Mouse (Mus musculus): Measurements from ENCODE around the gene Grm4. TPM values are rescaled to one million over a fixed set of nuclear protein-coding genes. Genes with fewer than 3 reads are reported as not detected.
A peak's percentile ranks its signal among the peaks of the same experiment; 100 is the strongest.

The Grm4 gene
- polyA plus RNA-seq, 1 experiment from 2014 or later = not detected

- no peaks in the 10 kb centered on the region for H3K27me3 ChIP-seq (ENCODE audit: control insufficient read depth, insufficient read depth, low read length)
- no peak overlapping the region for H3K4me2 ChIP-seq (ENCODE audit: low read length)
- no peak for ATAC-seq (ENCODE audit: insufficient number of reproducible peaks, insufficient read depth, low FRiP score, low read depth)
- peaks cover 11% of the 10 kb centered on the region for H3K36me3 ChIP-seq (ENCODE audit: control insufficient read depth, insufficient read depth, low read length)
- no peak overlapping the region for H3K27ac ChIP-seq (replicated peaks in 1 of 2; ENCODE audit: control insufficient read depth in 1 of 2, insufficient read depth in 1 of 2, low read depth in 2 of 2, low read length in 2 of 2)
- H3K9me3 ChIP-seq (ENCODE audit: control insufficient read depth, low read length) = no peaks in the 10 kb centered on the region
- H3K4me1 ChIP-seq (ENCODE audit: control insufficient read depth in 2 of 2, insufficient read depth in 2 of 2, low read length in 2 of 2) = peaks cover 20 to 33% of the 10 kb centered on the region in 2 experiments
- no peak overlapping the region for H3K4me3 ChIP-seq (ENCODE audit: control insufficient read depth in 1 of 2, insufficient read depth in 1 of 2, low read depth in 1 of 2, low read length in 2 of 2)
- H3K9ac ChIP-seq (ENCODE audit: low read length) = no peak overlapping the region
- 86% methylated on average over 13 of the region's 13 CpGs for WGBS
These were observed 39.8 kb upstream of the Grm4 start for GRCm38 (mm10) chr17:27560926-27561480.

- no peak overlapping the region for H3K9ac ChIP-seq (ENCODE audit: low read length)
- H3K36me3 ChIP-seq (ENCODE audit: control insufficient read depth, insufficient read depth, low read length) = peaks cover 11% of the 10 kb centered on the region
- H3K27ac ChIP-seq (replicated peaks in 1 of 2; ENCODE audit: control insufficient read depth in 1 of 2, insufficient read depth in 1 of 2, low read depth in 2 of 2, low read length in 2 of 2) = no peak overlapping the region
- H3K4me3 ChIP-seq (ENCODE audit: control insufficient read depth in 1 of 2, insufficient read depth in 1 of 2, low read depth in 1 of 2, low read length in 2 of 2) = no peak overlapping the region
- ATAC-seq (ENCODE audit: insufficient number of reproducible peaks, insufficient read depth, low FRiP score, low read depth) = no peak
- no peaks in the 10 kb centered on the region for H3K27me3 ChIP-seq (ENCODE audit: control insufficient read depth, insufficient read depth, low read length)
- 74% methylated on average over 11 of the region's 12 CpGs for WGBS
- H3K9me3 ChIP-seq (ENCODE audit: control insufficient read depth, low read length) = no peaks in the 10 kb centered on the region
- no peak overlapping the region for H3K4me2 ChIP-seq (ENCODE audit: low read length)
- H3K4me1 ChIP-seq (ENCODE audit: control insufficient read depth in 2 of 2, insufficient read depth in 2 of 2, low read length in 2 of 2) = peaks cover 25 to 34% of the 10 kb centered on the region in 2 experiments
These were observed 38.4 kb upstream of the Grm4 start for GRCm38 (mm10) chr17:27559596-27559995.

- peak overlapping the region; percentile 93 for H3K4me2 ChIP-seq (ENCODE audit: low read length)
- WGBS = 27% methylated on average over 5 of the region's 5 CpGs
- H3K4me1 ChIP-seq (ENCODE audit: control insufficient read depth in 2 of 2, insufficient read depth in 2 of 2, low read length in 2 of 2) = peaks cover 31 to 33% of the 10 kb centered on the region in 2 experiments
- H3K4me3 ChIP-seq (ENCODE audit: control insufficient read depth in 1 of 2, insufficient read depth in 1 of 2, low read depth in 1 of 2, low read length in 2 of 2) = no peak overlapping the region
- H3K9ac ChIP-seq (ENCODE audit: low read length) = no peak overlapping the region; the same call in 1 of the 2 replicates
- H3K27ac ChIP-seq (replicated peaks in 1 of 2; ENCODE audit: control insufficient read depth in 1 of 2, insufficient read depth in 1 of 2, low read depth in 2 of 2, low read length in 2 of 2) = no peak overlapping the region
- no peaks in the 10 kb centered on the region for H3K9me3 ChIP-seq (ENCODE audit: control insufficient read depth, low read length)
- no peak for ATAC-seq (ENCODE audit: insufficient number of reproducible peaks, insufficient read depth, low FRiP score, low read depth)
- H3K36me3 ChIP-seq (ENCODE audit: control insufficient read depth, insufficient read depth, low read length) = peaks cover 11% of the 10 kb centered on the region
- no peaks in the 10 kb centered on the region for H3K27me3 ChIP-seq (ENCODE audit: control insufficient read depth, insufficient read depth, low read length)
These were observed 37.6 kb upstream of the Grm4 start for GRCm38 (mm10) chr17:27558845-27559244.

- Histone ChIP-seq H3K9ac (ENCODE audit: low read length) (peak overlapping the region; percentile 78), H3K27me3 (ENCODE audit: control insufficient read depth, insufficient read depth, low read length) (no peaks in the 10 kb centered on the region), H3K36me3 (ENCODE audit: control insufficient read depth, insufficient read depth, low read length) (peaks cover 11% of the 10 kb centered on the region), H3K4me2 (ENCODE audit: low read length) (peak overlapping the region; percentile 93), H3K4me3 (ENCODE audit: control insufficient read depth in 1 of 2, insufficient read depth in 1 of 2, low read depth in 1 of 2, low read length in 2 of 2) (peak overlapping the region; percentile 77 to 82), H3K27ac (replicated peaks in 1 of 2; ENCODE audit: control insufficient read depth in 1 of 2, insufficient read depth in 1 of 2, low read depth in 2 of 2, low read length in 2 of 2) (peak overlapping the region in 1 of 2 experiments; percentile 91; a peak in 2 of 4 replicates), H3K4me1 (ENCODE audit: control insufficient read depth in 2 of 2, insufficient read depth in 2 of 2, low read length in 2 of 2) (peaks cover 31 to 33% of the 10 kb centered on the region in 2 experiments), H3K9me3 (ENCODE audit: control insufficient read depth, low read length) (no peaks in the 10 kb centered on the region)
- no peak for ATAC-seq (ENCODE audit: insufficient number of reproducible peaks, insufficient read depth, low FRiP score, low read depth)
- WGBS = 10% methylated on average over 14 of the region's 14 CpGs
These were observed 36.9 kb upstream of the Grm4 start for GRCm38 (mm10) chr17:27557927-27558661.

- no peaks in the 10 kb centered on the region for H3K27me3 ChIP-seq (ENCODE audit: control insufficient read depth, insufficient read depth, low read length)
- no peaks in the 10 kb centered on the region for H3K9me3 ChIP-seq (ENCODE audit: control insufficient read depth, low read length)
- H3K27ac ChIP-seq (replicated peaks in 1 of 2; ENCODE audit: control insufficient read depth in 1 of 2, insufficient read depth in 1 of 2, low read depth in 2 of 2, low read length in 2 of 2) = peak overlapping the region; percentile 82 to 91
- under 1% methylated on average over 68 of the region's 75 CpGs for WGBS
- peak overlapping the region; percentile 77 to 82 for H3K4me3 ChIP-seq (ENCODE audit: control insufficient read depth in 1 of 2, insufficient read depth in 1 of 2, low read depth in 1 of 2, low read length in 2 of 2)
- peaks cover 11% of the 10 kb centered on the region for H3K36me3 ChIP-seq (ENCODE audit: control insufficient read depth, insufficient read depth, low read length)
- peak; percentile 11; the same call in 1 of the 2 replicates for ATAC-seq (ENCODE audit: insufficient number of reproducible peaks, insufficient read depth, low FRiP score, low read depth)
- H3K4me2 ChIP-seq (ENCODE audit: low read length) = peak overlapping the region; percentile 93
- peak overlapping the region; percentile 78 for H3K9ac ChIP-seq (ENCODE audit: low read length)
- peaks cover 31 to 33% of the 10 kb centered on the region in 2 experiments for H3K4me1 ChIP-seq (ENCODE audit: control insufficient read depth in 2 of 2, insufficient read depth in 2 of 2, low read length in 2 of 2)
These were observed 36.2 kb upstream of the Grm4 start for GRCm38 (mm10) chr17:27557181-27557926.

GRCm38 (mm10) chr17:27556315-27557011, 35.3 kb upstream of the Grm4 start, which contains the start of gene Hmga1:
TSS of gene Hmga1 (plus strand) at chr17:27556497.
- H3K9ac ChIP-seq (ENCODE audit: low read length) = peak within 1 kb of the TSS; percentile 78
- peak within 1 kb of the TSS; percentile 93 for H3K4me2 ChIP-seq (ENCODE audit: low read length)
- ATAC-seq (ENCODE audit: insufficient number of reproducible peaks, insufficient read depth, low FRiP score, low read depth) = peak; percentile 65
- H3K36me3 ChIP-seq (ENCODE audit: control insufficient read depth, insufficient read depth, low read length) = peaks cover 9% of the 10 kb centered on the region; the same call in 1 of the 2 replicates
- WGBS = under 1% methylated on average over 76 of the region's 79 CpGs
- peaks cover 28% of the 10 kb centered on the region in 2 experiments for H3K4me1 ChIP-seq (ENCODE audit: control insufficient read depth in 2 of 2, insufficient read depth in 2 of 2, low read length in 2 of 2)
- H3K27me3 ChIP-seq (ENCODE audit: control insufficient read depth, insufficient read depth, low read length) = no peaks in the 10 kb centered on the region
- H3K4me3 ChIP-seq (ENCODE audit: control insufficient read depth in 1 of 2, insufficient read depth in 1 of 2, low read depth in 1 of 2, low read length in 2 of 2) = peak within 1 kb of the TSS; percentile 77 to 82
- peak within 1 kb of the TSS; percentile 85 to 91 for H3K27ac ChIP-seq (replicated peaks in 1 of 2; ENCODE audit: control insufficient read depth in 1 of 2, insufficient read depth in 1 of 2, low read depth in 2 of 2, low read length in 2 of 2)
- H3K9me3 ChIP-seq (ENCODE audit: control insufficient read depth, low read length) = no peaks in the 10 kb centered on the region

Measured in heart, embryonic 14.5 days (tissue).